Mouse (Mus musculus): Measurements from ENCODE around the gene Tspan18.

Tspan18 gene

GRCm38 (mm10) chr2:93290345-93291118 is 43.8 kb downstream of the Tspan18 start:
- DNase-seq (ENCODE audit: low spot score): no peak

- no peak for DNase-seq (ENCODE audit: low spot score)
These were observed 45.1 kb downstream of the Tspan18 start for GRCm38 (mm10) chr2:93289161-93289560.

- no peak for DNase-seq (ENCODE audit: low spot score)
These were observed 47.0 kb downstream of the Tspan18 start for GRCm38 (mm10) chr2:93287348-93287747.

GRCm38 (mm10) chr2:93286742-93287141 is 47.6 kb downstream of the Tspan18 start:
- no peak for DNase-seq (ENCODE audit: low spot score)

DNA sequence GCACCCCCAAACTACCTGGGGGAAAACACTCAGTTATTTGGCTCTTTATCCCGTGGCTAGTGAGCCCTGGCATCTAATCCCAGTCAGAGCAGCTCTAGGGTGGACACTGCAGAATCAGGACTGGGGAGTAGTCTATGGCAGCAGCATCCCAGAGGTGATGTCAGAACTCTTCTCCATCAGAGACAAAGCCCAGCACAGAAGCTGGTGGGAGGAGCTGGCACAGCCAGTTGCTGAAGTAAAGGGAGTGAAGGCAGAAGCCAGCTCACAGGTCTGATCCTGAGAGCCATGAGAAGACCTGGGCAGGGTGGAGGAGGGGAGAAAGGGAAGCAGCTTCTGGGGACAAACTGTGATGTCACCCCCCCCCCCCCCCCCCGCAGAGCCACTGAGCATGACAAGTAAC is 48.0 kb downstream of the Tspan18 start:
- no peak for DNase-seq (ENCODE audit: low spot score)

GRCm38 (mm10) chr2:93285842-93286241 is 48.5 kb downstream of the Tspan18 start:
- DNase-seq (ENCODE audit: low spot score): no peak

DNA sequence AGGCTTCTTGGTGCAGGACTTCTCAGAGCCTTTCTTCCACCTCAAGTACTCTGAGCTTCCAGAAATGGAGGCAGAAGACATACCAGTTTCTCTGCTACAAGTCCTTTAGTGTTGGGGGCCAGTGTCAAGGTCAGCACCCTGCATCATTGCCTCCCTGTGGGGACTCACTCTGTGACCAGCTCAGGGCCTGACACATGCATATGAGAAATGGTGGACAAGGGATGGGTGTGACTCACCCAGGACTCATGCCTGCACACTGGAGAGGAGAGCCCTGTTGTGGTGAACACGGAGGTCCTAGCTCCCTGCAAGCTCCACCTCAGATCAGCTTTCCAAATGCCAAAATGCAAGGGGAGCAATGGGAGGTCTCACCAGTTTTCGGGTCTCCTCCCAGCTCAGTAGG is 49.7 kb downstream of the Tspan18 start:
- no peak for DNase-seq (ENCODE audit: low spot score)

- DNase-seq (ENCODE audit: low spot score): no peak
These were observed 50.6 kb downstream of the Tspan18 start for GRCm38 (mm10) chr2:93283481-93284293.

GRCm38 (mm10) chr2:93282636-93283035 is 51.7 kb downstream of the Tspan18 start:
- no peak for DNase-seq (ENCODE audit: low spot score)

DNA sequence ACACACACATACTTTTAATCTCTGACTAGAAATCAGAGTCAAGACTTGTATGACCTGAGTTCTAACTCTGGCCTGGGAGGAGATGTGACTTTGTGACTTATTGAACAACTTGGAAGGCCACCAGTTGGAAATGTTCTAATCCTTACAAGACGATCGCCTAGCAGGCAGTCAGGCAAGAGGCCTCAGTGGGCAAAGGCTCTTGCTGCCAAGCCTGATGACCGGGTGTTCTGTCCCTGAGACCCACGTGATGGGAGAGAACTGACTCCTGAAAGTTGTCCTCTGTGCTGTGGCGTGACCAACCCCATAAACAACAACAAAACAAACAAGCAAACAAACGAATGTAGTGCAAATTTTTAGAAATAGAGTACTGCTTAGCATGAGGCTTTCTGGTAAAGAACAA is 52.8 kb downstream of the Tspan18 start:
- DNase-seq (ENCODE audit: low spot score): no peak

DNA sequence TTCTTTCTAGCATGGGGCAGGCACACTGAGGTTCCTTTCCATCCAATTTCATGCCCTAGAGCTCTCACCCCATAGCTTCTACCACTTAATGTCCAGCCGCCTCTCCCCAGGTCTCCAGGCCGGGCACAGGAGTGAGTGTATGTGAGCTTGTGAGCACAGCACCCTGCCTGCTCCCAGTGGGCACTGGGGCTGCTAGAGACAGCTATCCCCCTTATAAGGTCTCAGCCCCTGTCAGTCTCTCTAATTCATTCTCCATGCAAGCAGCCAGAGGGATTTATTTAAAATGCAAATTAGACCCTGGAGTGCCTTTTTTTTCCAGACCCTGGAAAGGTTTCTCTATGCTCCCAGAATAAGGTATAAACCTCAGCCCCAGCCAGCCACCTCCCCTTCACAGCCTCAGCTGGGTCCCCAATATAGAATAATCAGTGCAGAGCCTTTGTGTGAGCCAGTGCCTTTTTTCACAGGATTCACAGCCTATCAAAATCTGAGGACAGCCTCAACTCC is 54.1 kb downstream of the Tspan18 start:
- DNase-seq (ENCODE audit: low spot score): no peak

GRCm38 (mm10) chr2:93278181-93278975 is 55.9 kb downstream of the Tspan18 start:
- no peak for DNase-seq (ENCODE audit: low spot score)

GRCm38 (mm10) chr2:93277486-93277885 is 56.8 kb downstream of the Tspan18 start:
- DNase-seq (ENCODE audit: low spot score): no peak

GRCm38 (mm10) chr2:93276026-93276425 is 58.3 kb downstream of the Tspan18 start:
- DNase-seq (ENCODE audit: low spot score): peak; percentile 45

GRCm38 (mm10) chr2:93273916-93274315 is 60.4 kb downstream of the Tspan18 start:
- DNase-seq (ENCODE audit: low spot score): no peak

GRCm38 (mm10) chr2:93270083-93270482 is 64.2 kb downstream of the Tspan18 start:
- DNase-seq (ENCODE audit: low spot score): no peak

GRCm38 (mm10) chr2:93269611-93270010 is 64.7 kb downstream of the Tspan18 start:
- no peak for DNase-seq (ENCODE audit: low spot score)

GRCm38 (mm10) chr2:93268711-93269270 is 65.5 kb downstream of the Tspan18 start:
- DNase-seq (ENCODE audit: low spot score): no peak

GRCm38 (mm10) chr2:93267791-93268190 is 66.5 kb downstream of the Tspan18 start:
- DNase-seq (ENCODE audit: low spot score): no peak

DNA sequence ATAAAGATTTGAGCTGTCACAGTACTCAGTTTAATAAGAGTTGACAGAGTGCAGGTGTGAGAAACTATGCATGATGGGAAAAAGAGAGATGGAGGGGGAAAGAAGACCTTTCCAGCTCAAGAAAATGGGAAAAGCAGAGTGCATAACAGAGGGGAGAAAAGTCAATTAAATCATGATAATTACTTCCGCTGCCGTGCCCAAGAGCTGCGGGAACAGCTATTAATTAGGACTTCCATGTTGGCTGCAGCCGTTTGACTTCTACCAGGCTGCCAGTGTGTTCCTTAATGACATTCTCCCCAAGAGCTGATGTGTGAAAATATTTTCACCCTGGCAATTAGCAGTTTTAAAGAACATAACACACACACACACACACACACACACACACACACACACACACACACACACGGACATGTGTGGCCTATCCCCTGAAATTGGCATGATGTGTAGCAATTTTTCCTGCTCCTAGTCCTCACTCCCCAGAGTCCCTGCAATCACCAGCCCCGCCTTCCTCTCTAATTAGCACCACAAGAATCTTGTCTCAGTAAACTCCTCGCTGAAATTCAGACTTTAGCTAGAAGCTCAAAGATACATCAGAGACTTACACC is 67.6 kb downstream of the Tspan18 start:
- no peak for DNase-seq (ENCODE audit: low spot score)

Data from layer of hippocampus, adult 11-12 months (tissue).